Mouse (Mus musculus) cerebellum, adult 11-12 months (tissue): ENCODE measurements around the gene Tmprss6.

ENCODE experiments used
- DNase-seq: peaks from one replicate; pipeline ENCODE4 v3.0.0; 2022

Gene Tmprss6

GRCm38 (mm10) chr15:78413719-78414117 is 54.7 kb downstream of the Tmprss6 start:
- DNase-seq: no peak

- no peak for DNase-seq
These were observed 55.2 kb downstream of the Tmprss6 start for GRCm38 (mm10) chr15:78413083-78413718.

DNA sequence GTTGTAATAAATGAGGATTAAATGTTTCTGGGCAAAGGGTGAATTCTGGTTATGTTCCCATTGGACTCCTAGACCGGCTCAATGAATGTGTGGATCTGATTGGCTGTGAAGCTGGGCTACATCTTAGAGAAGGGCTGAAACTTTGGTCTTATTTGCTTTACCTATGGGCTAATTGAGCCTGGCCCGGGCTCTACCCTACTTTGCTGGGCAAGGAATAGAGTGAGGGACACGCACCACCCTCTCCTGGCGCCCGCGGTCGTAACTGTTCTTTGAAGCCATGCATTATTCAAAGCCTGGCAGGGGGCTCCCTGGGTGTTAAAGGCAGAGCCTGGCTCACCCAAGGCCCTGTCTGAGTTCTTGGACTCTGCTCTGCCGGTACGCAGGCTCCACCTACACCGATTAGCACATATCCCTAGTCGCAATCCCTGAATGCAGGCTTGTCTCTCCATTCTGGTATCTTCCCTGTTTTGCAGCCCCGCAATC is 58.8 kb downstream of the Tmprss6 start:
- no peak for DNase-seq

- DNase-seq: peak; percentile 89
These were observed 62.0 kb downstream of the Tmprss6 start, which contains the start of gene Mpst for GRCm38 (mm10) chr15:78406293-78406934. Mpst (plus strand) TSS chr15:78406416.

DNA sequence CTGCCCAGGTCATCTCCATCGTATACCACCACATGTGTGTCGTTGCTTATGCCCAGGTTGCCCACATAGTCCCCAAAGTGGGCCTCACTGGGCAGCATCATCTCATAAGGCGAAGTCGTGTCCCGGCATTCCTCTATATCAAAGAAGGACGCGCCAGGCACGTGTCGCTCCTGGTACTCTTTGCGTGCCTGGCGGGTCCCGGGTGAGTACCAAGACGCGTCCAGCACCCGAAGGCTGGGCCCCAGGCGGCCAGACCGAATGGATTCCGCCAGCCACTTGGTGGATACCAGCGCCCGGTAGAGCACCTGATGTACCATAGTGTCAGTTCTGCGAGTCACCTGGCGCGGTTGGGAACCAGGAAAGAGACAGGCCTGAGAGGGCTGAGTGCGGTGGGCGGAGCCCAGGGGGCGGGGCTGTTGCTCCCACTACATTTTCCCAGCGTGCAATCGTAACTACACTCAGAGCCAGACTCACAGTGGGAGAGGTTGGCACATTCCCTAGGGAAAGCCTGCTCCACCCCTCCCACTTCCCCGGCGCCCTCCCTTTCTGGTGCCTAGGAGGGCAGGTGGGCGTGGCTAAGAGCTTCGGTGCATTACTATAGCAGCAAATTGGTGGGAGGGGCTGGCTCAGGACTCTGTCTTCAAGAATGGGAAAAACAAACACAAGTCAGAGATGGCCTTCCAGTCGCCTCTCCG is 62.8 kb downstream of the Tmprss6 start, which contains the start of gene Tst:
Tst (minus strand) TSS at position 391 of the 695 bp plus-strand sequence.
- DNase-seq: peak; percentile 90

DNA sequence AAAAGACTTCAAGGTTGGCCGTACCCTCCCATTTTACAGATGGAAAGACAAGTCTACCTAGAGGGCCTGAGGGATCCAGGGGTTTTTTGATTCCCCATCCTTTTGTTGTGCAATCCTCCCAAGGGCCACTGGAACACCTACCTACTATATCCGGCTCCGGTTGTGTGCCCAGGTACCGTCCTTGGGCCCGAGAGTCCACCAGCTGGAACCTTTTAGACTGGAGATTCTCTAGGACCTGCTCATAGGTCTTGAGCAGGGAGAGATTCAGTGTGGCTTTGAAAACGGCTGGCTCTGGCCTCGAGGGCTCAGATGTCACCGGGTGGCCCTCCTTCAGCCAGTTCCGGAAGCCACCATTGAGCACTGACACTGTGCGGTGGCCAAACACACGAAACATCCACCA is 63.3 kb downstream of the Tmprss6 start:
- no peak for DNase-seq

DNA sequence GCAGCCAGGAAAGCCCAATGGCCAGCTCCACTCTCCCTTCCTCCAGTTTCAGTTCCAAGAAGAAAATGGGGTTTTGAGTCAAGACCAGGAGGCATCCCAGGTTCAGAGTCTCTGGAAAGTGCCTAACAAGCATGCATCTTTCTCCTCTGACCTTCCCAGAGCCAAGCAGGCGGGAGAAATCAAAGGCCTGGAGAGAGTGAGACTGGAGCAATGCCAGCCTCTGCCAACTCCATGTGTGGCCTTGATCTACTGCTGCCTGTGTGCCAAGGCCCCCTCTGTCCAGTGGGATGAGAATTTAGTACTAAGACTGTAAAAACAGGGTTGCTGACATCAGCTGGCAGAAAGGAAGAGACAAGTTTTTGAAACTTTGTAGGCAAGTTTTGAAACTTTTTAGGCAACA is 64.5 kb downstream of the Tmprss6 start:
- peak; percentile 38 for DNase-seq

GRCm38 (mm10) chr15:78403301-78403741 is 65.1 kb downstream of the Tmprss6 start:
- peak; percentile 23 for DNase-seq

- peak; percentile 17 for DNase-seq
These were observed 66.0 kb downstream of the Tmprss6 start for GRCm38 (mm10) chr15:78402423-78402822.

DNA sequence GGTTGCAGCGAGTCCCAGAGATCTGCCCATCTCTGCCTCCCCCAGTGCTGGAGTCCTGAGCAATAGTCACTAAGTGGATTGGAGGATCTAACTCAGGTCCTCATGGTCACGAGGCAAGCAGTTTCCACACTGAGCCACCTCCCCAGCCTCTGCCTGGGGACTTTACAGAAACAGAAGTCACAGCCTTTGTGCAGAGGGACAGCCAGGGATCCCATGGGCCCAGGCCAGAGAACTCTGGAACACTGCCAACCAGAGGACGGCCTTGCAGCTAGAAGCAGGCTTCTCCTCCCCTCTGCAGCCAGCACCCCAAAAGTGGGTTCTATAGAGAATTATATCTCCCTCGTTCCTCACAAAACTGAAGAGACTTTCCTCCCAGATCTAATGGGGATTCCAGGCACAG is 66.5 kb downstream of the Tmprss6 start:
- DNase-seq: peak; percentile 52

GRCm38 (mm10) chr15:78401345-78401744 is 67.1 kb downstream of the Tmprss6 start:
- DNase-seq: no peak

GRCm38 (mm10) chr15:78395478-78395962 is 72.9 kb downstream of the Tmprss6 start, which contains the start of gene Tex33:
Tex33 (minus strand) TSS chr15:78395912.
- no peak for DNase-seq

DNA sequence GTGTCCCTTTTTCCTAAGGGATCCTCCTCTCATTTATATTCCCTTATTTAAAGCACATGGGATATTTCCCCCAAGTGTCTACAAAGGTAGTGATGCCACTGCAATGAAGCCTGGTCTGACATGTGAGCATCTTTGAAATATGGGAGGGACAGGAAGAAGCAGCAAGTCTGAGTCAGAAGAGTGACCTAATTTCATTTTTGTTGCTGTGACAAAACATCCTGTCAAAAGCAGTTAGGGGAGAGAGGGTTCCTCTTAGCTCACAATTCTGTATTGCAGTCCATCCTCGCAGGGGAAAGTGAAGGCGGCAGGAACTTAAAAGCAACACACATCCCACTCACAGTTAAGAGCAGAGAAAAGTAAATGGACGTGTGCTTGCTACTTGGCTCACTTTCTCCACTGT is 77.6 kb downstream of the Tmprss6 start:
- no peak for DNase-seq
